Mouse (Mus musculus) embryonic facial prominence, embryonic 15.5 days (tissue): ENCODE results near the gene Ankrd34a. TPM values are rescaled to one million over a fixed set of nuclear protein-coding genes. Genes with fewer than 3 reads are reported as not detected.

Experiments
- ATAC-seq: fragments of 200-750 bp; cut with Nextera tagmentation; 2 replicates; pipeline ENCODE4 v1.8.0; 2017; ENCODE audit warnings: low read depth, moderate TSS enrichment; ENCODE audit not compliant: insufficient number of reproducible peaks, low FRiP score, low TSS enrichment
- H3K27ac ChIP-seq: fragments of 300-500 bp; sonication (generic); replicated peaks from 2 replicates; pipeline ENCODE4 v1.5.1; 2015; ENCODE audit warnings: mild to moderate bottlenecking, inconsistent platforms
- H3K27me3 ChIP-seq: fragments of 300-500 bp; sonication (generic); 2 replicates; pipeline ENCODE4 v1.6.1; 2015; ENCODE audit warnings: inconsistent platforms
- H3K36me3 ChIP-seq: fragments of 300-500 bp; sonication (generic); 2 replicates; pipeline ENCODE4 v1.6.1; 2015; ENCODE audit warnings: mild to moderate bottlenecking, inconsistent platforms
- H3K4me1 ChIP-seq: fragments of 300-500 bp; sonication (generic); 2 replicates; pipeline ENCODE4 v1.6.1; 2015; ENCODE audit warnings: inconsistent platforms
- H3K4me2 ChIP-seq: fragments of 300-500 bp; sonication (generic); replicated peaks from 2 replicates; pipeline ENCODE4 v1.6.1; 2015; ENCODE audit warnings: mild to moderate bottlenecking, inconsistent platforms
- H3K4me3 ChIP-seq: fragments of 300-500 bp; sonication (generic); replicated peaks from 2 replicates; pipeline ENCODE4 v1.5.1; 2015; ENCODE audit warnings: mild to moderate bottlenecking, inconsistent platforms
- H3K9ac ChIP-seq: fragments of 300-500 bp; sonication (generic); 2 replicates; pipeline ENCODE4 v1.6.1; 2015; ENCODE audit warnings: inconsistent platforms
- H3K9me3 ChIP-seq: fragments of 300-500 bp; sonication (generic); replicated peaks from 2 replicates; pipeline ENCODE4 v1.6.1; 2016; ENCODE audit warnings: inconsistent platforms
- WGBS: fragments of 180-500 bp; shearing (Covaris S2); methylation state at CpG from one replicate; pipeline ENCODE4 v1.1.7; 2015; 5-methylcytosine and 5-hydroxymethylcytosine counted together
- polyA plus RNA-seq: library from polyadenylated mRNA; unstranded; fragments of >200 nt; fragmentation: Nextera tagmentation; extraction: Ambion mirVana; gene quantifications from 2 replicates; pipeline ENCODE4 v1.2.1, GENCODE M21; 2015

Ankrd34a gene
- polyA plus RNA-seq, 1 experiment from 2014 or later: 3.0 TPM

GRCm38 (mm10) chr3:96629729-96630600, 33.5 kb downstream of the Ankrd34a start, which contains the start of gene Rbm8a:
Rbm8a (plus strand) TSS chr3:96629933.
- H3K9ac ChIP-seq: peak within 1 kb of the TSS; percentile 72

GRCm38 (mm10) chr3:96632058-96632457, 35.6 kb downstream of the Ankrd34a start:
- Histone ChIP-seq H3K4me3 (no peak overlapping the region), H3K4me2 (no peak overlapping the region), H3K36me3 (peaks cover 33% of the 10 kb centered on the region), H3K9me3 (no peaks in the 10 kb centered on the region), H3K27me3 (no peaks in the 10 kb centered on the region), H3K9ac (no peak overlapping the region), H3K27ac (no peak overlapping the region), H3K4me1 (peaks cover 35% of the 10 kb centered on the region)
- no peak for ATAC-seq

More at GRCm38 (mm10) chr3:96629729-96630600, 33.5 kb downstream of the Ankrd34a start, which contains the start of gene Rbm8a:
- peak; percentile 93 for ATAC-seq
- H3K4me1 ChIP-seq: peaks cover 26% of the 10 kb centered on the region
- peaks cover 38% of the 10 kb centered on the region for H3K36me3 ChIP-seq
- under 1% methylated on average over 48 of the region's 48 CpGs for WGBS
- H3K27me3 ChIP-seq: no peaks in the 10 kb centered on the region
- peak within 1 kb of the TSS; percentile 79 for H3K4me2 ChIP-seq
- peak within 1 kb of the TSS; percentile 88 for H3K27ac ChIP-seq
- peak within 1 kb of the TSS; percentile 75 for H3K4me3 ChIP-seq
- no peaks in the 10 kb centered on the region for H3K9me3 ChIP-seq

- Histone ChIP-seq H3K36me3 (peaks cover 50% of the 10 kb centered on the region), H3K4me3 (no peak overlapping the region), H3K9me3 (no peaks in the 10 kb centered on the region), H3K27ac (no peak overlapping the region), H3K27me3 (no peaks in the 10 kb centered on the region), H3K9ac (no peak overlapping the region), H3K4me2 (no peak overlapping the region), H3K4me1 (peaks cover 29% of the 10 kb centered on the region)
- 67% methylated on average over 1 of the region's 1 CpGs for WGBS
- ATAC-seq: no peak
These were observed 37.6 kb downstream of the Ankrd34a start for GRCm38 (mm10) chr3:96634015-96634414.

GRCm38 (mm10) chr3:96634928-96635879, 38.8 kb downstream of the Ankrd34a start, which contains the start of the genes Pex11b and Gm42957:
Pex11b (plus strand) TSS chr3:96635376.
Gm42957 (plus strand) TSS chr3:96635474.
- ATAC-seq: peak; percentile 92
- H3K36me3 ChIP-seq: peaks cover 58% of the 10 kb centered on the region
- no peaks in the 10 kb centered on the region for H3K27me3 ChIP-seq

GRCm38 (mm10) chr3:96635906-96636305, 39.5 kb downstream of the Ankrd34a start:
- peak overlapping the region; percentile 60 for H3K4me2 ChIP-seq
- 11% methylated on average over 15 of the region's 15 CpGs for WGBS
- H3K4me1 ChIP-seq: peaks cover 20% of the 10 kb centered on the region

More at GRCm38 (mm10) chr3:96634928-96635879, 38.8 kb downstream of the Ankrd34a start, which contains the start of the genes Pex11b and Gm42957:
- Histone ChIP-seq H3K9me3 (no peaks in the 10 kb centered on the region), H3K4me3 (peak within 1 kb of the TSS; percentile 95), H3K27ac (peak within 1 kb of the TSS; percentile 90), H3K4me2 (peak within 1 kb of the TSS; percentile 60), H3K4me1 (peaks cover 26% of the 10 kb centered on the region), H3K9ac (peak within 1 kb of the TSS; percentile 97)
- 2% methylated on average over 58 of the region's 60 CpGs for WGBS

GRCm38 (mm10) chr3:96636448-96636847, 40.0 kb downstream of the Ankrd34a start:
- Histone ChIP-seq H3K4me1 (peaks cover 16% of the 10 kb centered on the region), H3K4me2 (peak overlapping the region; percentile 60), H3K9me3 (no peaks in the 10 kb centered on the region), H3K4me3 (peak overlapping the region; percentile 95), H3K36me3 (peaks cover 57% of the 10 kb centered on the region), H3K27me3 (no peaks in the 10 kb centered on the region), H3K9ac (peak overlapping the region; percentile 97; the same call in 1 of the 2 replicates), H3K27ac (peak overlapping the region; percentile 90; the same call in 1 of the 2 replicates)
- no peak for ATAC-seq
- WGBS: 62% methylated on average over 11 of the region's 11 CpGs

More at GRCm38 (mm10) chr3:96635906-96636305, 39.5 kb downstream of the Ankrd34a start:
- ATAC-seq: no peak
- H3K36me3 ChIP-seq: peaks cover 60% of the 10 kb centered on the region
- peak overlapping the region; percentile 95 for H3K4me3 ChIP-seq
- H3K9ac ChIP-seq: peak overlapping the region; percentile 97
- no peaks in the 10 kb centered on the region for H3K27me3 ChIP-seq
- H3K9me3 ChIP-seq: no peaks in the 10 kb centered on the region
- peak overlapping the region; percentile 90 for H3K27ac ChIP-seq

- H3K27ac ChIP-seq: no peak overlapping the region
- peaks cover 16% of the 10 kb centered on the region for H3K4me1 ChIP-seq
- H3K9me3 ChIP-seq: no peaks in the 10 kb centered on the region
- H3K27me3 ChIP-seq: no peaks in the 10 kb centered on the region
- H3K4me3 ChIP-seq: no peak overlapping the region
- 93% methylated on average over 1 of the region's 1 CpGs for WGBS
- H3K9ac ChIP-seq: no peak overlapping the region
- no peak overlapping the region for H3K4me2 ChIP-seq
- ATAC-seq: no peak
- peaks cover 48% of the 10 kb centered on the region for H3K36me3 ChIP-seq
These were observed 42.8 kb downstream of the Ankrd34a start for GRCm38 (mm10) chr3:96639219-96639618.

- peak; percentile 81 for ATAC-seq
- peaks cover 29% of the 10 kb centered on the region for H3K36me3 ChIP-seq
- H3K9ac ChIP-seq: no peak within 1 kb of the TSS
- no peaks in the 10 kb centered on the region for H3K27me3 ChIP-seq
- H3K4me1 ChIP-seq: no peaks in the 10 kb centered on the region
- H3K9me3 ChIP-seq: no peaks in the 10 kb centered on the region
- H3K4me3 ChIP-seq: peak within 1 kb of the TSS; percentile 10; the same call in 1 of the 2 replicates
- WGBS: 59% methylated on average over 7 of the region's 7 CpGs
- peak within 1 kb of the TSS; percentile 3; the same call in 1 of the 2 replicates for H3K27ac ChIP-seq
- no peak within 1 kb of the TSS for H3K4me2 ChIP-seq
These were observed 48.7 kb downstream of the Ankrd34a start, which contains the start of gene Itga10 for GRCm38 (mm10) chr3:96645018-96645649. Itga10 (plus strand) TSS chr3:96645584.

- H3K4me2 ChIP-seq: no peak overlapping the region
- peaks cover 18% of the 10 kb centered on the region for H3K36me3 ChIP-seq
- H3K9me3 ChIP-seq: no peaks in the 10 kb centered on the region
- no peaks in the 10 kb centered on the region for H3K27me3 ChIP-seq
- WGBS: 82% methylated on average over 3 of the region's 3 CpGs
- no peak overlapping the region for H3K4me3 ChIP-seq
- no peaks in the 10 kb centered on the region for H3K4me1 ChIP-seq
- no peak overlapping the region for H3K27ac ChIP-seq
- ATAC-seq: no peak
- no peak overlapping the region for H3K9ac ChIP-seq
These were observed 50.9 kb downstream of the Ankrd34a start for GRCm38 (mm10) chr3:96647365-96647764.
